Comparison of ENCODE assay signal across 14 mouse cellular contexts in the genomic region with DNA sequence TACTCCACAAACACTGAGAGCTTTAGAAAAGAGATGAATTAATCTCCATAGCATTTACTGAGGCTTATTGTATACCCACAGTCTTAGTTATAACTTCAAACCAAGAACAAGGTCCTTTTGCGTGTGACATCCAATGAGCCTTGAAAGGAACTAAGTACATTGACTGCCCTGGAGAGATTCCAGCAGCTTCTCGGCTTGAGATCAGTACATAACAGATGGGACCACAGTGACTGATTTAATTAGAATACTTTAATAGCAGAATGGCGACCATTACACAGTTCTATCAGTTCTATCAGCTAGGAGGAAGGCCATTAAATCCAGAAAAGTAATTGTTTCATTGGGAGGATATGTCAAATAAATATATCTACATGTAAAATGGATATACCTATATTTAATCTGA.
DNase-seq lines count a peak whose midpoint lies in the region; ATAC-seq lines count a peak whose summit lies in the region.
"Had no signal": no experiment of that assay in that cellular context is flagged by ENCODE, and none has a peak within 500 bp of the region (broad histone marks: within the 10 kb centered on the region; RNA-seq: fewer than 3 reads in every experiment).

No protein-coding gene starts in this region.

- peak; percentile 89 for ATAC-seq in midbrain, embryonic 12.5 days (ENCODE audit: low FRiP score, low read depth)
- ATAC-seq in hindbrain, embryonic 16.5 days, result peak; percentile 69
- ATAC-seq in neural tube, embryonic 13.5 days (ENCODE audit: low read depth), result peak; percentile 61; the same call in 1 of the 2 replicates

- H3K4me3 ChIP-seq in midbrain, embryonic 12.5 days, result no peak overlapping the region
- no peak overlapping the region for H3K4me3 ChIP-seq in midbrain, embryonic 10.5 days
- H3K4me3 ChIP-seq in hindbrain, embryonic 16.5 days (ENCODE audit: low read length), result no peak overlapping the region
- no peak overlapping the region for H3K4me3 ChIP-seq in neural tube, embryonic 13.5 days
- H3K4me3 ChIP-seq: heart, embryonic 10.5 days; myocyte; stomach, embryonic 15.5 days had no signal

- WGBS in midbrain, embryonic 12.5 days, result 37% methylated on average over 3 of the region's 3 CpGs
- WGBS in midbrain, embryonic 10.5 days, result 61% methylated on average over 3 of the region's 3 CpGs
- 14% methylated on average over 3 of the region's 3 CpGs for WGBS in hindbrain, embryonic 16.5 days
- 23% methylated on average over 3 of the region's 3 CpGs for WGBS in neural tube, embryonic 13.5 days

- H3K27ac ChIP-seq in midbrain, embryonic 12.5 days (replicated peaks), result no peak overlapping the region
- no peak overlapping the region for H3K27ac ChIP-seq in midbrain, embryonic 10.5 days (replicated peaks)
- no peak overlapping the region for H3K27ac ChIP-seq in hindbrain, embryonic 16.5 days (ENCODE audit: low read depth, low read length)
- H3K27ac ChIP-seq in neural tube, embryonic 13.5 days (replicated peaks), result no peak overlapping the region
- H3K27ac ChIP-seq: heart, embryonic 10.5 days; stomach, embryonic 15.5 days had no signal

- DNase-seq in midbrain, embryonic 10.5 days (ENCODE audit: low spot score), result no peak
- peak; percentile 46 to 72 for DNase-seq in cerebellum, postnatal 25 days
- DNase-seq in gastrocnemius, adult 8-10 months (ENCODE audit: low spot score in 2 of 2), result no peak
- DNase-seq in MN1 (ENCODE audit: low spot score), result no peak
- DNase-seq in frontal cortex, postnatal 25 days (ENCODE audit: low spot score in 2 of 2), result no peak
- DNase-seq: kidney, postnatal 10 days; lung, postnatal 10 days had no signal

- H3K9ac ChIP-seq in midbrain, embryonic 12.5 days (replicated peaks), result no peak overlapping the region
- no peak overlapping the region for H3K9ac ChIP-seq in hindbrain, embryonic 16.5 days (ENCODE audit: low read depth, low read length)
- no peak overlapping the region for H3K9ac ChIP-seq in neural tube, embryonic 13.5 days
- H3K9ac ChIP-seq: stomach, embryonic 15.5 days had no signal

- H3K9me3 ChIP-seq in midbrain, embryonic 12.5 days, result no peaks in the 10 kb centered on the region
- no peaks in the 10 kb centered on the region for H3K9me3 ChIP-seq in midbrain, embryonic 10.5 days (replicated peaks)
- no peaks in the 10 kb centered on the region for H3K9me3 ChIP-seq in hindbrain, embryonic 16.5 days (ENCODE audit: control insufficient read depth, low read length)
- no peaks in the 10 kb centered on the region for H3K9me3 ChIP-seq in neural tube, embryonic 13.5 days
- H3K9me3 ChIP-seq: heart, embryonic 10.5 days; stomach, embryonic 15.5 days had no signal

- H3K4me1 ChIP-seq in midbrain, embryonic 12.5 days, result no peaks in the 10 kb centered on the region
- no peaks in the 10 kb centered on the region for H3K4me1 ChIP-seq in midbrain, embryonic 10.5 days
- no peaks in the 10 kb centered on the region for H3K4me1 ChIP-seq in hindbrain, embryonic 16.5 days (ENCODE audit: control insufficient read depth, insufficient read depth, low read depth, low read length)
- H3K4me1 ChIP-seq in neural tube, embryonic 13.5 days (replicated peaks), result no peaks in the 10 kb centered on the region
- H3K4me1 ChIP-seq: heart, embryonic 10.5 days; stomach, embryonic 15.5 days had no signal

- no peaks in the 10 kb centered on the region for H3K27me3 ChIP-seq in midbrain, embryonic 12.5 days
- no peaks in the 10 kb centered on the region for H3K27me3 ChIP-seq in midbrain, embryonic 10.5 days (ENCODE audit: low read depth, poor library complexity, severe bottlenecking)
- no peaks in the 10 kb centered on the region for H3K27me3 ChIP-seq in hindbrain, embryonic 16.5 days (replicated peaks; ENCODE audit: control insufficient read depth, insufficient read depth, low read length)
- H3K27me3 ChIP-seq in neural tube, embryonic 13.5 days, result no peaks in the 10 kb centered on the region
- H3K27me3 ChIP-seq: stomach, embryonic 15.5 days had no signal

- H3K4me2 ChIP-seq in midbrain, embryonic 12.5 days (replicated peaks), result no peak overlapping the region
- no peak overlapping the region for H3K4me2 ChIP-seq in hindbrain, embryonic 16.5 days (ENCODE audit: low read length)
- H3K4me2 ChIP-seq in neural tube, embryonic 13.5 days, result no peak overlapping the region
- H3K4me2 ChIP-seq: liver, embryonic 11.5 days; stomach, embryonic 15.5 days had no signal

- no peaks in the 10 kb centered on the region for H3K36me3 ChIP-seq in midbrain, embryonic 12.5 days
- H3K36me3 ChIP-seq in midbrain, embryonic 10.5 days, result no peaks in the 10 kb centered on the region
- H3K36me3 ChIP-seq in hindbrain, embryonic 16.5 days (ENCODE audit: control insufficient read depth, insufficient read depth, low read length), result no peaks in the 10 kb centered on the region
- no peaks in the 10 kb centered on the region for H3K36me3 ChIP-seq in neural tube, embryonic 13.5 days
- H3K36me3 ChIP-seq: heart, embryonic 10.5 days; stomach, embryonic 15.5 days had no signal

Comparison
In these comparisons a context has a peak if more than half of its experiments do, and no peak if none do; other contexts are left out.
1. DNase-seq: peak in cerebellum, postnatal 25 days (2 of 2); none in midbrain, embryonic 10.5 days (single experiment), gastrocnemius, adult 8-10 months (0 of 2), MN1 (single experiment) and frontal cortex, postnatal 25 days (0 of 2).
2. Peak in every context shown above with its lines, with median percentiles within 50 percentile points of each other: ATAC-seq.